Mouse (Mus musculus): Measurements from ENCODE around the gene Btnl2. TPM values are rescaled to one million over a fixed set of nuclear protein-coding genes. Genes with fewer than 3 reads are reported as not detected.

Gene Btnl2
- total RNA-seq, 2 experiments from 2014 or later, result 0.09 to 0.33 TPM

- ATAC-seq (ENCODE audit: poor library complexity, severe bottlenecking), result peak; percentile 80
Measured at GRCm38 (mm10) chr17:34398058-34398710, 43.6 kb downstream of the Btnl2 start.

GRCm38 (mm10) chr17:34398711-34399393, 44.2 kb downstream of the Btnl2 start, which contains the start of gene BC051142:
BC051142 (plus strand) TSS chr17:34398820.
- peak; percentile 85 for ATAC-seq (ENCODE audit: poor library complexity, severe bottlenecking)

- ATAC-seq (ENCODE audit: poor library complexity, severe bottlenecking), result no peak
Measured at GRCm38 (mm10) chr17:34399394-34399715, 44.7 kb downstream of the Btnl2 start.

- ATAC-seq (ENCODE audit: poor library complexity, severe bottlenecking), result peak; percentile 94
Measured at GRCm38 (mm10) chr17:34411117-34411516, 56.5 kb downstream of the Btnl2 start.

Other genes starting within 250 kb of the Btnl2 start
- 172 and 189 TPM in 2 replicates for gene H2-DMa, start 235.3 kb upstream of the Btnl2 start, total RNA-seq (2015)
- gene H2-DMa, start 235.3 kb upstream of the Btnl2 start, total RNA-seq (2017), result 145 and 152 TPM in 2 replicates
- gene Brd2, start 232.2 kb upstream of the Btnl2 start, total RNA-seq (2015), result 287 and 312 TPM in 2 replicates
- gene Brd2, start 232.2 kb upstream of the Btnl2 start, total RNA-seq (2017), result 286 and 353 TPM in 2 replicates
- 8.9 and 9.6 TPM in 2 replicates for gene H2-DMb2, start 211.5 kb upstream of the Btnl2 start, total RNA-seq (2015)
- 12.4 and 18.3 TPM in 2 replicates for gene H2-DMb2, start 211.5 kb upstream of the Btnl2 start, total RNA-seq (2017)
- 105 and 109 TPM in 2 replicates for gene H2-DMb1, start 201.8 kb upstream of the Btnl2 start, total RNA-seq (2015)
- 110 and 132 TPM in 2 replicates for gene H2-DMb1, start 201.8 kb upstream of the Btnl2 start, total RNA-seq (2017)
- 43.4 and 46.2 TPM in 2 replicates for gene Tap1, start 167.3 kb upstream of the Btnl2 start, total RNA-seq (2015)
- gene Tap1, start 167.3 kb upstream of the Btnl2 start, total RNA-seq (2017), result 96.5 and 101 TPM in 2 replicates
- 142 and 149 TPM in 2 replicates for gene Psmb9, start 167.1 kb upstream of the Btnl2 start, total RNA-seq (2015)
- gene Psmb9, start 167.1 kb upstream of the Btnl2 start, total RNA-seq (2017), result 78.7 and 125 TPM in 2 replicates
- gene Psmb8, start 157.1 kb upstream of the Btnl2 start, total RNA-seq (2015), result 230 and 263 TPM in 2 replicates
- gene Psmb8, start 157.1 kb upstream of the Btnl2 start, total RNA-seq (2017), result 339 and 455 TPM in 2 replicates
- 6.4 and 7.1 TPM in 2 replicates for gene Tap2, start 151.3 kb upstream of the Btnl2 start, total RNA-seq (2015)
- 34.2 and 35.9 TPM in 2 replicates for gene Tap2, start 151.3 kb upstream of the Btnl2 start, total RNA-seq (2017)
- gene H2-Ob, start 115.9 kb upstream of the Btnl2 start, total RNA-seq (2015), result 4.2 and 4.7 TPM in 2 replicates
- 2.4 and 2.5 TPM in 2 replicates for gene H2-Ob, start 115.9 kb upstream of the Btnl2 start, total RNA-seq (2017)
- 145 and 162 TPM in 2 replicates for gene H2-Ab1, start 97.1 kb upstream of the Btnl2 start, total RNA-seq (2015)
- 136 and 181 TPM in 2 replicates for gene H2-Ab1, start 97.1 kb upstream of the Btnl2 start, total RNA-seq (2017)
- 193 and 213 TPM in 2 replicates for gene H2-Aa, start 67.0 kb upstream of the Btnl2 start, total RNA-seq (2015)
- gene H2-Aa, start 67.0 kb upstream of the Btnl2 start, total RNA-seq (2017), result 91.8 and 109 TPM in 2 replicates
- gene H2-Eb1, start 49.0 kb upstream of the Btnl2 start, total RNA-seq (2015), result 35.4 and 38.0 TPM in 2 replicates
- 72.9 and 114 TPM in 2 replicates for gene H2-Eb1, start 49.0 kb upstream of the Btnl2 start, total RNA-seq (2017)
- gene H2-Eb2, start 29.2 kb upstream of the Btnl2 start, total RNA-seq (2015), result 0.07 and 0.25 TPM in 2 replicates
- not detected in 2 replicates for gene H2-Eb2, start 29.2 kb upstream of the Btnl2 start, total RNA-seq (2017)
- gene Btnl1, start 22.3 kb downstream of the Btnl2 start, total RNA-seq (2015), result not detected in 2 replicates
- gene Btnl1, start 22.3 kb downstream of the Btnl2 start, total RNA-seq (2017), result not detected in 2 replicates
- not detected in 2 replicates for gene BC051142, start 44.0 kb downstream of the Btnl2 start, total RNA-seq (2015)
- 0.29 and 3.8 TPM in 2 replicates for gene BC051142, start 44.0 kb downstream of the Btnl2 start, total RNA-seq (2017)
- gene Btnl4, start 122.5 kb downstream of the Btnl2 start, total RNA-seq (2015), result not detected in 2 replicates
- gene Btnl4, start 122.5 kb downstream of the Btnl2 start, total RNA-seq (2017), result not detected in 2 replicates
- gene Btnl6, start 162.5 kb downstream of the Btnl2 start, total RNA-seq (2015), result not detected in 2 replicates
- not detected in 2 replicates for gene Btnl6, start 162.5 kb downstream of the Btnl2 start, total RNA-seq (2017)
- gene Notch4, start 209.4 kb downstream of the Btnl2 start, total RNA-seq (2015), result 0.11 TPM in 1 of 2 replicates, not detected in the other
- 0.12 and 0.15 TPM in 2 replicates for gene Notch4, start 209.4 kb downstream of the Btnl2 start, total RNA-seq (2017)
- 243 and 248 TPM in 2 replicates for gene Gpsm3, start 235.0 kb downstream of the Btnl2 start, total RNA-seq (2015)
- 75.7 and 109 TPM in 2 replicates for gene Gpsm3, start 235.0 kb downstream of the Btnl2 start, total RNA-seq (2017)
- 18.3 and 26.6 TPM in 2 replicates for gene Pbx2, start 236.4 kb downstream of the Btnl2 start, total RNA-seq (2015)
- gene Pbx2, start 236.4 kb downstream of the Btnl2 start, total RNA-seq (2017), result 29.3 and 32.7 TPM in 2 replicates
- 1.8 and 4.8 TPM in 2 replicates for gene Ager, start 243.0 kb downstream of the Btnl2 start, total RNA-seq (2015)
- 1.6 and 2.4 TPM in 2 replicates for gene Ager, start 243.0 kb downstream of the Btnl2 start, total RNA-seq (2017)
- 44.7 and 59.5 TPM in 2 replicates for gene Rnf5, start 248.9 kb downstream of the Btnl2 start, total RNA-seq (2015)
- 8.9 and 11.9 TPM in 2 replicates for gene Rnf5, start 248.9 kb downstream of the Btnl2 start, total RNA-seq (2017)
- gene Agpat1, start 249.4 kb downstream of the Btnl2 start, total RNA-seq (2015), result 29.0 and 36.5 TPM in 2 replicates
- gene Agpat1, start 249.4 kb downstream of the Btnl2 start, total RNA-seq (2017), result 24.2 and 24.5 TPM in 2 replicates

Data from megakaryocyte, adult 5-6 weeks (primary cell).